Mouse (Mus musculus): ENCODE data around the gene Tcf15.

Gene Tcf15

DNA sequence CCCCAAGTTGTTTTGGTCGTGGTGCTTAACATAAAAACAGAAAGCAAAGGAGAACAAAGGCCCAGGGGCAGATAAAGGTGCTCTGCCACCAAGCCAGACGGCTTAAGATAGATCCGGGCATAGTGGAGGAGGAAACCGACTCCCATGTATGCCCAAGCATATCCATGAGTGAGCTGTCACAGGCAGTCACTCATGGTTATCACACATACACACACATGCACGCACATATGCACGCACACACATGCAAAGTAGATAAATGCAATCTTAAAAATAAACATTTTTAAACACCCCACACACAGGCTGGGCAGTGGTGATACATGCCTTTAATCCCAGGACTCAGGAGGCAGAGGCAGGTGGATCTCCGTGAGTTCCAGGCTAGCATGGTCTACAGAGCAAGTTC lies 25.7 kb upstream of the Tcf15 start:
- in situ Hi-C loops (cut with MboI, MseI): loop anchor here (5.0 to 25.0 kb wide), 4 partner anchors 80 to 1170 kb away; partner anchors contain the start of gene Kif3b (in 1 of the 2)

GRCm38 (mm10) chr2:152119228-152119865 lies 24.0 kb upstream of the Tcf15 start:
- in situ Hi-C loops (cut with MboI, MseI): loop anchor here (5.0 to 25.0 kb wide), 4 partner anchors 78 to 1168 kb away; partner anchors contain the start of gene Kif3b (in 1 of the 2)

DNA sequence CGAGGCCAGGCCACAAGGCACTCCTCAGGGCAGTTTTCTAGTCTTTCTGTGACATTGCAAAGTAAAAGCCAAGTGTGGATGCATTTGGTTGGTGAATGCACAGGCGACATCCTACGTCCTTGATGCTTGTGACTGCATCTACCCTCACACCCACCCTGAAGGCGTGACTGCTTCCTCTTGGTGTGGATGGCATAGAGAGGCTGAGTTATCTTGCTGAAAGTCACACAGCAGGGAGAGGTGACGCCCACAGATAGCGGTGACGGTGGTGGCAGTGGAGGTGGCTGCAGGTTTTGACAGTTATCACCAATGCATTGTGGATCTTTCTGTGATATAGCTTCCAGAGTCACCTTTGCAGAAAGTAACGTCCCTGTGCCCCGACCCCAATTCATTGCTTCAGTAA lies 20.5 kb upstream of the Tcf15 start:
- in situ Hi-C loops (cut with MboI, MseI): loop anchor here in 1 of 2 experiments (25.0 kb wide), 2 partner anchors 664 to 1164 kb away; partner anchors contain the start of gene Kif3b

DNA sequence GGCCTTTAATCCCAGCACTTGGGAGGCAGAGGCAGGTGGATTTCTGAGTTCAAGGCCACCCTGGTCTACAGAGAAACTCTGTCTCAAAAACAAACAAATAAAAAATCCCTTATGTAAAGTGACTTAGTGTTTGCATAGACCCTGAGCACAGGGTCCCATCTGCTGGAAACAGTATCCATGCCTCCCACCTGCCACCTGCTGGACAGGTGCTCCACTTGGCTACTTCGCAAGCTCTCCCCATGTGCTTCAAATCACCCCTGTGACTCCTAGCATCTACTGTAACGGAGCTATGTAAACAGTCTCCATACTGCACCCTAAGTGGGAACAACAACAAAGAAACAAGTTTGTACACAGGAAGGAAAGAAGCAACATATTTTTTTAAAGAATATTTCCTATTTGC lies 14.8 kb upstream of the Tcf15 start:
- in situ Hi-C loops (cut with MboI, MseI): no loop called here

GRCm38 (mm10) chr2:152129778-152130177 lies 13.6 kb upstream of the Tcf15 start:
- in situ Hi-C loops (cut with MboI, MseI): no loop called here

DNA sequence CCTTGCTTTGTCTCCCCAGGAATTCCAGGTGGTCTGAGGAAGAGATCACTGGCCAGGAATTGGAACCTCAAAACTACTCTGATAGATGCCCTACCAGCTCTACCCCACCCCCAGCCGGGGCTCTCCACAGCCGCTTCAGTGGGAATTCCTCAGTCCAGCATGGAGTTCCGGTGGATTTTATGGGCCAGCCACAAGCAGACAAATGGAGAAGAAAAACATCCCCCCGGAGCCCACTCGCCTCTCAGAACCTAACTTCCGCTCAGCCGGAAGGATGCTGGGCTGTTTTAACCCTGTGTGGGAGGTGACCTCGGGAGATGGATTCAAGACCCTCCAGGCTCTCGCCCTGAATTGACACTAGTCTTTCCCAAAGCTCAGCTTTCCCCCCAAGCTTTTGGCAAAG lies 11.3 kb upstream of the Tcf15 start:
- in situ Hi-C loops (cut with MboI, MseI): no loop called here

- in situ Hi-C loops (cut with MboI, MseI): no loop called here
Measured at GRCm38 (mm10) chr2:152132691-152133090, 10.7 kb upstream of the Tcf15 start.

DNA sequence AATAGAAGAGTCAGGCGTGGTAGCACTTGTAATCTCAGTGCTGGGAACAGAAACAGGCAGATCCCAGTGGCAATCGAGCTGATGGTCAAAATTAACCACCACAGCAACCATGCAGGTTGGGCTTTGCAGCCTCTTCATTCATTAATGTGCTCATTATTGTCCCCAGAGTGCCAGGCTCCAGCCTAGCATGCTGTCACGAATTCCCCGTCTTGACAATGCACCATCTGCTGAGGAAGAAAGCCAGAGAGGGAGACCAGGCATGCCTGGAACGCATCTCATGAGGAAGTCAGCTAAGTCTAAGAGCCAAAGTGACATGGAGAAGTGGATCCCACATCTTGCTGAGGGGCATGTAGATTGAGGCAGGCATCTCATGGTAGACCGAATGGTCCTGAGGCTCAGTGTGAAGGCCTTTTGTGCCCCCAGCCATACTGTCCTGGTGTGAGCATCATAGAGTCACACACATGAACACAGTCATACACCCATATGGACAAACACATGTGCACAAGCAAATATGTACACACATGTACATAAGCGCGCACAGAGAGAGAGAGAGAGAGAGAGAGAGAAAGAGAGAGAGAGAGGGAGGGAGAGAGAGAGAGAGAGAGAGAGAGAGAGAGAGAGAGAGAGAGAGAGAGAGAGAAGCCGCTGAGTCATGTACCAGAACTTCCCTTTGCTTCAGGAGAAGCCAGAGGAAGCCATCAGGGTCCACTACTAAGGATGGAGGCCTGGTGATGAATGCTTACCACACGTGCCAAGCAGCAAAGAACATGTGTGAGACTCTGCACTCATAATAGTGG lies 4.0 kb upstream of the Tcf15 start:
- in situ Hi-C loops (cut with MboI, MseI): no loop called here

- in situ Hi-C loops (cut with MboI, MseI): no loop called here
Measured at GRCm38 (mm10) chr2:152140941-152141340, 2.4 kb upstream of the Tcf15 start.

GRCm38 (mm10) chr2:152141491-152141890 lies 1.9 kb upstream of the Tcf15 start:
- in situ Hi-C loops (cut with MboI, MseI): no loop called here

DNA sequence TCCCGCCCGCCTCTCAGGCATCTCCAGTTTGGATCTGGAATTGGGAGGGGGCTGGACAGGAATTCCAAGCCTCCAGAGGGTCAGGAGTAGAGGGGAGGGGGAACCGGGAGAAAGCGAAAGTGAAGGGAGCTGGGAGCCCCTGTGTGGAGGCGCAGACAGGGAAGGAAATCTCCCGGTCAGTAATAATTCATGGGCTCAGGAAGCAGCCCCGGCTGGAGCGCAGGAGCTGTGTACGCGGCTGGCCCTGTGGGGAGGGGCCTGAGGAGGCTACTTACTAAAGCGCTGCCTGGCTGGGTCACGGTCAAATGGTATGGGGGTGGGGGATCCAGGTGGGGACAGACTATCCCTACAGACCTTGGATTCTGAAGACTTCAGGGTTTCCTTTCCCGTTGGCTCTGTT lies 1.3 kb upstream of the Tcf15 start:
- in situ Hi-C loops (cut with MboI, MseI): no loop called here

GRCm38 (mm10) chr2:152142571-152142970 lies 790 bp upstream of the Tcf15 start:
- in situ Hi-C loops (cut with MboI, MseI): no loop called here

GRCm38 (mm10) chr2:152144158-152144450 lies 743 bp downstream of the Tcf15 start:
- in situ Hi-C loops (cut with MboI, MseI): no loop called here

DNA sequence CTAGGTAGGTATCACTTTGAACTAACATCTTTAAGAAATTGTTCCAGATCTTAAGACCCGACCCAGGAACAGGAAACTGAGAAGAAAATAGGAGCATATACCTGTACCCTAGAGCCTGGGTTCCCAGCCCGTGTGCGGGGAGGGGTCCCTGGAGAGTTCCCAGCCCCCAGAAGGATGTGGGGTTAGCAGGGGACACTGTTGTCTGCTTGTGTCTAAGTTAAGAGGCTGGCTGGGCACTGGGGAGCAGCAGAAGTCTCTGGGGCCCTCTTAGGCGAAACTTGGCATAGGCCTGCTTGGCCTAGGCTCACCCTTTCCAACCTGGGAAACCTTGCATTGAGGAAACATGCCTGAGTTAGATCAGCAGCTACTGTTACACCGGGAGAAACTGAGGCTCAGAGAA lies 1.1 kb downstream of the Tcf15 start:
- in situ Hi-C loops (cut with MboI, MseI): no loop called here

GRCm38 (mm10) chr2:152145711-152146110 lies 2.4 kb downstream of the Tcf15 start:
- in situ Hi-C loops (cut with MboI, MseI): no loop called here

GRCm38 (mm10) chr2:152147079-152147478 lies 3.7 kb downstream of the Tcf15 start:
- in situ Hi-C loops (cut with MboI, MseI): no loop called here

DNA sequence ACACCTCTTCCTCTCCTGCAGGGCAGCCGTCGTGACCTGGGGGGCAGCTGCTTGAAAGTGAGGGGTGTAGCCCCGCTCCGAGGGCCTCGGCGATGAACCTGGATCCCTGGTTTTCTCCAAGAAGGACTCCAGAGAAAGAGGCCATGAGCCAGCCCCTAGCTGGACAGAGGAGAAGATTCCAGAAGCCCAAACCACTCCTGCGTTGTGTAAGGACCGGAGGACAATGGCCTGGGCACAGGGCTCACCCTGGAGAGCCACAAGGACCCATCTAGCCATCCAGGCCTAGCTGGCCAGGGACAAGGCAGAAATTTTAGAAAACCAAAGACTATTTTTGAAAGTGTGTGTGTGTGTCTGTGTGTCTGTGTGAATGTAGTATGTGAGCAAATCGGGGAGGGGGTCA lies 5.3 kb downstream of the Tcf15 start:
- in situ Hi-C loops (cut with MboI, MseI): no loop called here

DNA sequence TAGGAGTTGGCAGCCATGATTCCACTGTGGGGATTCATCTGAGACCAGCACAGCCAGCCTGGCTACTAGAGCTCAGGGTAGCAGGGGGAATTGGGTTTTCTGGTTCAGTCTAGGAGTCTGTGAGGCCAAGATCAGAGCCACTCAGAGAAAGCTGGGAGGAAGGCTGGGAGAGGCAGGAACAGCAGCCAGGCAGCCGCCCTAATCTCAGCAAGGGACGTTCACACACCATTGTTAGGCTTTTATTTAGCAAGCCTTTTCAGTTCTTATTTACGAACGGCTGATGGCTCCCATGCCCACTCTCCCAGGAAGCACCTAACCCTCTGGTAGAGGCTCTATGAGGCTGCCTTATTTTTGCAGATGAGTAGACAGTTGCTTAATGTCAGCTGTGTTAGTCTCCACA lies 6.5 kb downstream of the Tcf15 start:
- in situ Hi-C loops (cut with MboI, MseI): loop anchor here in 1 of 2 experiments (25.0 kb wide), 1 partner anchor 1787 kb away; the partner anchor contains the start of gene Bpifb4

- in situ Hi-C loops (cut with MboI, MseI): loop anchor here in 1 of 2 experiments (25.0 kb wide), 1 partner anchor 1787 kb away; the partner anchor contains the start of gene Bpifb4
Measured at GRCm38 (mm10) chr2:152150373-152150772, 7.0 kb downstream of the Tcf15 start.

DNA sequence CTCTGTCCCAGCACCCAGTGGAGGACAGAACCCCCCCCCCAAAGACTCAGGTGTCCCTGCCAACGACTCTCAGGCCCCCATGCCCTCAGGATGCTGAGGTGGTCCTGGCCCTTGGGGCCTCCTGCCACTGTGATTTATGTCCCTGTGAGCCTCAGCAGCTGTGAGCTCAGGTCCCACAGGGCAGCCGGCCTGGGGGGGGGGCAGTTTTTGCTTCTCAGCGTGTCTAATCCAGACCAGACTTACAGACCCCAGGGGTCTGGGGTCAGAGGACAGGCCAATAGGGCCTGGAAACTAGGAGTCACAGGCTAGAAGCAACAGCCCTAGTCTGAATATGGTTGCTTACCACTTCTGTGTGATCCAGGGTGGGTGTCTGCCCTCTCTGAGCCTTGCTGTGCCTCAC lies 10.0 kb downstream of the Tcf15 start:
- in situ Hi-C loops (cut with MboI, MseI): loop anchor here in 1 of 2 experiments (25.0 kb wide), 1 partner anchor 1784 kb away; the partner anchor contains the start of gene Bpifb4

GRCm38 (mm10) chr2:152155414-152156208 lies 12.2 kb downstream of the Tcf15 start:
- in situ Hi-C loops (cut with MboI, MseI): loop anchor here in 1 of 2 experiments (25.0 kb wide), 1 partner anchor 1782 kb away; the partner anchor contains the start of gene Bpifb4

DNA sequence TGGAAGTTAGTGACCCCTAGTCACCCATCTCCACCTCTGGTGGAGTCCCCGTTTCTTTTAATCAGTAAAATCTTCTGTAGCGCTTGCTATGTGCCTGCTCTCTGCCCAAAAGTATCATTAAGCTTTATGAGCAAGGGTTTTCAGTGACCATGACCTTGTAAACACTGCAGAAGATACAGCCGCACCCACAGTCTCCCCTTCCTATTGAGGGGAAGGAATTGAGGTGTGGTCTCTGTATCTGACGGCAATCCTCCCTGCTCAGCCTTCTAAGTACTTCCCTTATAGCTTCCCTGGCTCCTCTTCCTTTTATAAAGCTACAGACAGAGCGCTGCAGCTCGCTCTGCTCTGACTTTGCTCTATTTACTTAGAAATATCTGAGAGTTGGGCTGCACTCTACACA lies 13.1 kb downstream of the Tcf15 start:
- in situ Hi-C loops (cut with MboI, MseI): loop anchor here in 1 of 2 experiments (25.0 kb wide), 1 partner anchor 1781 kb away; the partner anchor contains the start of gene Bpifb4
